Mouse (Mus musculus) E14TG2a.4 (cell line): ENCODE measurements around the gene Cass4.

ENCODE experiments used
- CTCF ChIP-seq: conservative IDR thresholded peaks from 2 replicates; pipeline ENCODE4 v1.5.1; 2014; ENCODE audit warnings: low read length
- NANOG ChIP-seq: IDR thresholded peaks from 2 replicates; pipeline ENCODE4 v1.6.1; 2014; ENCODE audit warnings: borderline replicate concordance, low read length, mixed read lengths

DNA sequence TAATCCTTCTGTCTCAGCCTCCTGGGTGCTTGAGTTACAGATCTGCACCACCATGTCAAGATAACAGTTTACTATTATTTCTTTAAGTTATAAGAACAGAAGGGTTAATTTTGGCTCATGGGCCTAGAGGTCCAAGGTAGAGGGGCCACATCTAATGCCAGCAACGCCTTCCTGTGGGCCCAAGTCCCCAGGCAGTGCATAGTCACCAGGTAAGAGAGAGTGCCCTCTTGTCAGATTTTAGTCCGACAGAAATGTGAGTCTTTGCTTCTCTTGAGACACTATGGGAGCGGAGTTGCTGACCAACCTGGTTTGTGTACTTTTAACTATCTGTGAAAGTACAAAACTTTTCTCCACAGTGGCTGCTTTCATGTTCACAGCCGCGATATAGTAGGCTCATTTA lies 48.9 kb upstream of the Cass4 start:
- TF ChIP-seq NANOG (no peak), CTCF (no peak)
